Mouse (Mus musculus) left cerebral cortex, adult 18-20 months (tissue): ENCODE data around the gene Lin28a. TPM values are rescaled to one million over a fixed set of nuclear protein-coding genes. Genes with fewer than 3 reads are reported as not detected.
A peak's percentile ranks its signal among the peaks of the same experiment; 100 is the strongest.

Source experiments
- DNase-seq, 2 experiments: peaks; one replicate each; pipeline ENCODE4 v3.0.0; 2021 to 2022; ENCODE audit warnings: low spot score in 2 of 2, mixed read lengths in 1 of 2
- total RNA-seq, 2 experiments: library from RNA; stranded (reverse); gene quantifications; 2 replicates each; pipeline ENCODE4 v1.2.3; 2021

Gene Lin28a
- total RNA-seq, 2 experiments from 2014 or later = not detected

GRCm38 (mm10) chr4:133982936-133983335 lies 35.7 kb downstream of the Lin28a start:
- no peak for DNase-seq

- no peak for DNase-seq
Measured at GRCm38 (mm10) chr4:133980496-133980895, 38.1 kb downstream of the Lin28a start.

GRCm38 (mm10) chr4:133978021-133978711 lies 40.5 kb downstream of the Lin28a start:
- no peak for DNase-seq

- DNase-seq = no peak
Measured at GRCm38 (mm10) chr4:133971741-133972140, 46.9 kb downstream of the Lin28a start.

- DNase-seq = no peak
Measured at GRCm38 (mm10) chr4:133970876-133971275, 47.8 kb downstream of the Lin28a start.

- no peak for DNase-seq
Measured at GRCm38 (mm10) chr4:133970196-133970595, 48.4 kb downstream of the Lin28a start.

GRCm38 (mm10) chr4:133969114-133969770 lies 49.4 kb downstream of the Lin28a start:
- DNase-seq = no peak

- DNase-seq = peak; percentile 25 to 29
Measured at GRCm38 (mm10) chr4:133968150-133968921, 50.3 kb downstream of the Lin28a start, which contains the start of gene Hmgn2. Gene Hmgn2 (minus strand): TSS chr4:133968650.

GRCm38 (mm10) chr4:133967866-133968149 lies 50.8 kb downstream of the Lin28a start:
- peak; percentile 90 to 91 for DNase-seq

GRCm38 (mm10) chr4:133967138-133967865 lies 51.3 kb downstream of the Lin28a start:
- DNase-seq = peak; percentile 96 to 98

- DNase-seq = no peak
Measured at GRCm38 (mm10) chr4:133966271-133966940, 52.2 kb downstream of the Lin28a start.

- no peak for DNase-seq
Measured at GRCm38 (mm10) chr4:133962566-133962965, 56.1 kb downstream of the Lin28a start.

- DNase-seq = no peak
Measured at GRCm38 (mm10) chr4:133958884-133959283, 59.8 kb downstream of the Lin28a start.

GRCm38 (mm10) chr4:133956358-133956757 lies 62.3 kb downstream of the Lin28a start:
- DNase-seq = no peak

Other genes with a start within 250 kb of the Lin28a start
- gene Rps6ka1, start 131.0 kb downstream of the Lin28a start, total RNA-seq = 10 to 100 TPM; 12.0 to 12.6 TPM
- 100 to 1,000 TPM; 100 to 103 TPM for gene Hmgn2, start 50.2 kb downstream of the Lin28a start, total RNA-seq
- gene Dhdds, start 17.9 kb downstream of the Lin28a start, total RNA-seq = 10 to 100 TPM; 64.6 to 68.5 TPM
- not detected for gene Zfp683, start 35.0 kb upstream of the Lin28a start, total RNA-seq
- 1 to 10 TPM; 4.4 to 5.7 TPM for gene Crybg2, start 42.0 kb upstream of the Lin28a start, total RNA-seq
- 1 to 10 TPM; 2.7 to 4.1 TPM for gene Cd52, start 76.2 kb upstream of the Lin28a start, total RNA-seq
- 10 to 100 TPM; 31.7 to 38.4 TPM for gene Ubxn11, start 83.7 kb upstream of the Lin28a start, total RNA-seq
- 100 to 1,000 TPM; 200 to 222 TPM for gene Sh3bgrl3, start 109.9 kb upstream of the Lin28a start, total RNA-seq
- gene Cep85, start 168.3 kb upstream of the Lin28a start, total RNA-seq = 10 to 100 TPM; 17.1 to 17.6 TPM
- gene Gm7534, start 184.2 kb upstream of the Lin28a start, total RNA-seq = not detected
- not detected for gene Catsper4, start 208.5 kb upstream of the Lin28a start, total RNA-seq
- under 1 TPM; 0.54 to 0.81 TPM for gene Cnksr1, start 219.6 kb upstream of the Lin28a start, total RNA-seq
- not detected for gene E130218I03Rik, start 224.8 kb upstream of the Lin28a start, total RNA-seq
- gene Zfp593, start 226.8 kb upstream of the Lin28a start, total RNA-seq = 10 to 100 TPM; 11.6 to 12.2 TPM
- not detected for gene Gm30191, start 228.1 kb upstream of the Lin28a start, total RNA-seq
- gene Grrp1, start 235.3 kb upstream of the Lin28a start, total RNA-seq = 1 to 10 TPM; 2.2 to 3.8 TPM